Mouse (Mus musculus) retina, embryonic 14.5 days (tissue): ENCODE measurements around the gene Fat3.

ENCODE experiments used
- DNase-seq: peaks from one replicate; pipeline ENCODE4 v3.0.0-alpha.2; 2015; ENCODE audit warnings: low spot score

The Fat3 gene

DNA sequence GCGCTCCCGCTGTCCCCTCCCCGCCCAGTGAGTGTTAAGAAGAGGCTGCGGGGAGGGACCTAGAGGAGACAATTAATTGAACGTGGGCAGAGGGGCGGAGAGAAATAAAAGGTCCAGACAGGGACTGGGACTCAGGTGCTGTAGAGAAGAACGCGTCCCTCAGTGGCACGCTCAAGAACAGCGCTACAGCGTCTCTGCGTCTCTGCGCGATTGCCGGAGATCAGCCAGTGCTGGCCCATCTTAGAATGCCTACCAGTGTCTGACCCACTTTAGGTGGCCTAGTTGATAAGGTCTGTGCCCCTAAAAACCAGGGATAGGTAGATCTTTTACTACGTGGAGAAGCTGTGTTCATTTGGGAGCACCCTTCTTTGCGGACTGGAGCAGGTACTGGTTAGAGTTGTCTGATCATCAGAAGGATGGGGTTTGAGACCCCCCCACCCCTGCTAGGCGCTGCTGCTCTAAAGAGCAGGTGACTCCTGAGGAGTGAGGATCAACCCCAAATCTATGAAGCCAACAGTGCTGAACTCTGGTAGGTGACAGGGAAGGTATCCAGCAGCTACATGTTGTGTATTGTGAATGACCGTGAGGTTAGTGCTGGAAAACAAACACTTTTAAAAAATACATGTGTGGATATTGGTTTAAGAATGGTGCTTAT is 626.5 kb downstream of the Fat3 start, which contains the start of gene Mtnr1b:
TSS of gene Mtnr1b (minus strand) at position 51 of the 655 bp plus-strand sequence.
- no peak for DNase-seq

DNA sequence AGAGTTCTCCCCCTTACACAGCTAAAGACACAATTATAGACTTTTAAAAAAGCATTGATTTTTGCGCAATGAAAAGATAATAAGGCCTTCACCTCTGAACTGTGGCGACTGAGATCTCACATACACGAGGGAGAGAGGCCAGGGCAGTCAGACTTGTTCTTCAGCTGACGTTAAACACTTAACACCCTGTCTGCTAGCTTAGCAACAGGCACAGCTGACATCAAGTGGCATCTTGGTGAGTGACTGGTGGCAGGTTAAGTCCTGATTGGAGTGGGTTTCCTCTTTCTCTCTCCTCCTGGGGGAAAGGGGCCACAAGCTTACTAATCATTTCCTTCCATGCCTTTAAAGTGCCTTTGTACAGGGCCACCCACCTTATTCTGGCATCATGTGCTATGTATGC is 631.1 kb downstream of the Fat3 start:
- no peak for DNase-seq

DNA sequence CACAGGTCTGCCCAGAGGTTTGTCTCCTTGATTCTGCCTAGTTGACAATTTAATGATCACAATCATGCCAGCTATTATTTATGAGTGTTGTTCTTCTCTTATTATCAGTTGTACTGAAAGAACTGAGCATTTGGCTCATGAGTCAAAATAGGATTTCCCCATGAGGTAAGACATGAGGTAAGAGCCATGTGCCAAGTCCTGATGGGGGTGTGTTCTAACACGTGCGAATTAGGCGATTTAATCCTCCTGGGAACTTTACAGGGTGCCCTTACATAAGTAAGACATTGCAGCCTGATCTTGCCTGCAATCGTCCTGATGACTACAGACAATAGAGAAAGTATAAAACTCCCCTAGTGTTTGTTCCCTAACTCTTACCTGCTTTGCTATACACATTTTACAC is 631.6 kb downstream of the Fat3 start:
- no peak for DNase-seq

DNA sequence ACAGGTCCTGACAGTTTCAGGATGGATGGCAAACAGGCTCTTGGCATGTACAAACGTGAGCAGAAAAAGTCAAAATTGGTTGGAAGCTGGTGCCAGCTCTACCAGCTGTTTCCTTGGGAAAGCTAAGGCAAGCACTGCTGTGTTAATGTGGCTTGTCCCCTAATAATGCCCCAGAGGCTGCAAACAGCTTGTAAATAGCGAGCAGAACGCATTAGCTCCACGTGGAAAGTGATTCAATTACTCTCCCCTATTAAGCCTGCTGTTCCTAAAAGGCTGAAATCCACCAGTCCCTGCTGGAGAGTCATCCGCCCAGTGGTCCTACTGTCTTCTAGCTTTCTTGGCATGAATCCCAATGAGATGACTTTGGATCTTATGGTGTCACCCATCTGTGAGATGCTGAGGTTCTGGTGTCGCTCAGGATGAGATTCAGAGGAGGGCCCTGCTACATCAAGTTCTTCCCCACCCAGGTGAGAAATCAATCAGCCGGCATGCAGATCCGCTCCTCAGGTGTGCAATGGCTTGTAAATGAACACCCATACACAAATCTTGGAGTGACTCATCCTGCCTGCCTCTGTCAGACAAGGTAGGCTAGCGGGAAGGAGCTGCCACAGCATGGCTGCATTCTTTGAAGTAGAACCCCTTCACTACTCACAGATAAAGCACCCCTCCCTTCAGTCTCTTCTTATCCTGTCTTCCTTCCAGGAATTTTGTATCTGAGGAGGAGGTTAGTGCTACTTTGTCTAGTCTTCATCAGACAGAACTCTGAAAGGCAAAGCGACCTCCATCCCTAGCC is 634.6 kb downstream of the Fat3 start:
- DNase-seq = no peak

DNA sequence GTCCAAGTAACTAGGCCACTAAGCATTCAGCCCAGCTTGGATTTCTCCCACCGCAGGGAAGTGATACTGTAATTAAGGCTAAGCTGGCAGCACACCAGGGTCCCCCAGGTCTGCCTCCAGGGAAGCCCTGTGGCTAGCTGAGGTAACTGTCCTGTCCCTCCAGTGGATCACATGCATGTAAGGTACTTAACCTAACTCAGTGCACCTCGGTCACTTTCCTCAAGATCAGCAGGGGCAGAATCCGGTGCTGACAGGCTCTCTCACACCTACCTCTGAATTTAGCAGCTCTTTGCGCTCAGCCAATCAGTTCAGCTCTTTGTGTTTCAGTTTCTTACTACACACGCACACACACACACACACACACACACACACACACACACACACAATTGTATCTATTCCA is 639.7 kb downstream of the Fat3 start:
- DNase-seq = no peak
